Mouse (Mus musculus) lung, postnatal 0 days (tissue): ENCODE results near the gene Dffa.

Experiments
- CTCF ChIP-seq: IDR thresholded peaks from 2 replicates; pipeline ENCODE4 v1.5.1; 2016; ENCODE audit warnings: antibody characterized with exemption, mild to moderate bottlenecking
- EP300 ChIP-seq: IDR thresholded peaks from 2 replicates; pipeline ENCODE4 v1.6.1; 2016; ENCODE audit warnings: antibody characterized with exemption, mild to moderate bottlenecking, control low read depth

DNA sequence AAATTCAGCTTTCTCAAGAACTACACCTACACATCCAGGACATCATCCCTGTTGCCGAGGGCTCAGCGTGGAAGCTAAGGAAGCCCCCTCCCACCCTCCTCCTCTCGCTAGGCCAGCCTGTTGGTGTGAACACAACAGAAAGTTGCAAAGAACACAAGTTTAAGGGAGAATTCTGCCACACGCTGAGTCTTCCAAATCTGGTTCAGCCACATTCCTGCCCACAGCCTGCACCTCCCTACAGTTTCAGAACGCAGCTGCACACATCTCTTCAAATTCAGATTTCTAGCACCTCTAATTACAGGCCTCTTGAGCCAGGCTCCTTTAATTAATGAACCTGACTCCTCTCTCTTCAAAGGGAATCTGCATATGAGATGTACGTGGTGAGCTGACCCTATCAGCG lies 45.6 kb upstream of the Dffa start:
- TF ChIP-seq CTCF (no peak), EP300 (no peak)
